Mouse (Mus musculus) small intestine, adult 2 months (tissue): ENCODE measurements around the gene Hist2h2aa1.

Experiments
- CTCF ChIP-seq: fragments of 200-500 bp; IDR thresholded peaks from 2 replicates; pipeline ENCODE4 v1.5.1; 2012; ENCODE audit warnings: low read depth, mild to moderate bottlenecking, control low read depth, inconsistent platforms, low read length, moderate library complexity, mixed read lengths; ENCODE audit not compliant: insufficient replicate concordance, insufficient read length; ENCODE audit errors: extremely low read depth
- POLR2A ChIP-seq: fragments of 200-500 bp; IDR thresholded peaks from 2 replicates; pipeline ENCODE4 v1.6.1; 2012; ENCODE audit warnings: low read depth, mild to moderate bottlenecking, control low read depth, inconsistent platforms, low read length, moderate library complexity

DNA sequence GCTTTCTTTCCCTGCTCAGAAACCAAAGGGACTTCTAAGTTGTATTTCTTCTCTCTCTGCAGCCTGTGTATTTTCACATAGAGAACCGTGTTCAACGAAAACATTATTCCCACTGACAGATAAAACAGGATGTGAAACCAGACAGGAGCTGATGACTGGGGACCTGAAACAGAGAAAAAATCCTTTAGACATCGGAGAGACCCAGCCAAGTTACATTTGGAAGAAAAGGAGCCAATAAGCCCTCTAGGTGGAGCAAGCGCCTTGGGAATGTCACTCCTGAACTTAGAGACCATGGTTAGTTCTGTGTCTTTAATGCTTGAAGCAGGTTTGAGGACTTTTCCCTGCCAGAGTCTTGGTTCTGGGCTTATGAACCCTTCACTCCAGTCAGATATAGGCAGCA lies 39.2 kb downstream of the Hist2h2aa1 start:
- no peak for TF ChIP-seq POLR2A
- no peak for TF ChIP-seq CTCF
